Mouse (Mus musculus) bone marrow, adult 2 months (tissue): Measurements from ENCODE around the gene Il18.

ENCODE experiments used
- CTCF ChIP-seq: fragments of 200-500 bp; IDR thresholded peaks from 2 replicates; pipeline ENCODE4 v1.5.1; 2011; ENCODE audit warnings: low read length, control low read depth; ENCODE audit not compliant: control insufficient read depth, insufficient read depth
- POLR2A ChIP-seq: fragments of 200-500 bp; IDR thresholded peaks from 2 replicates; pipeline ENCODE4 v1.6.1; 2011; ENCODE audit warnings: low read depth, mild to moderate bottlenecking, control low read depth, low read length, borderline replicate concordance; ENCODE audit not compliant: control insufficient read depth

DNA sequence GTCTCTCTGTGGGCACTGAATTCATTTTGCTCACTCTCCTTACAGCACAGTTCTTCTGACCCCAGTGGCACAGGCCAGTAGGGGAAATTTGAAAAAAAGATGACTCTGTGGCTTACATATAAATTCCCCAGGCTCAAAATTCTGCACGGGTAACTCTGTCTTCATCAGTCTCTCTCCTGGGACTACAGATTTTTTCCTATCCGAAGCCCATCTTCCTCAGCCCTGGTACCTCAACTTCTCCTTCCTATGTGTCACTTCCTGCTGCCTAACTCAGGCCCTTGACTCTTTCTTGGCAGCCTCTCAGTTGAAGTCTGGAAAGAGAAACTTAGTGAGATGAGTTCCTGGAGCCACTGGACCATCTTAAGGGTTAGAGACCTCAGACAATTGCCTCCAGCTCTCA is 1.1 kb upstream of the Il18 start:
- TF ChIP-seq POLR2A (no peak), CTCF (no peak)
